Mouse (Mus musculus) olfactory bulb, adult 2 months (tissue): ENCODE data around the gene Wscd2.

Experiments
- CTCF ChIP-seq: fragments of 200-500 bp; IDR thresholded peaks from 2 replicates; pipeline ENCODE4 v1.5.1; 2012; ENCODE audit warnings: low read depth, mild to moderate bottlenecking, low read length, moderate library complexity; ENCODE audit not compliant: insufficient read depth
- POLR2A ChIP-seq: fragments of 200-500 bp; IDR thresholded peaks from 2 replicates; pipeline ENCODE4 v1.6.1; 2012; ENCODE audit warnings: mild to moderate bottlenecking, low read depth, low read length, moderate library complexity; ENCODE audit not compliant: insufficient read depth

GRCm38 (mm10) chr5:113634024-113634651, 144.0 kb downstream of the Wscd2 start:
- TF ChIP-seq POLR2A: no peak
- no peak for TF ChIP-seq CTCF
